18 mouse cellular contexts compared by ENCODE assay signal in the genomic region with DNA sequence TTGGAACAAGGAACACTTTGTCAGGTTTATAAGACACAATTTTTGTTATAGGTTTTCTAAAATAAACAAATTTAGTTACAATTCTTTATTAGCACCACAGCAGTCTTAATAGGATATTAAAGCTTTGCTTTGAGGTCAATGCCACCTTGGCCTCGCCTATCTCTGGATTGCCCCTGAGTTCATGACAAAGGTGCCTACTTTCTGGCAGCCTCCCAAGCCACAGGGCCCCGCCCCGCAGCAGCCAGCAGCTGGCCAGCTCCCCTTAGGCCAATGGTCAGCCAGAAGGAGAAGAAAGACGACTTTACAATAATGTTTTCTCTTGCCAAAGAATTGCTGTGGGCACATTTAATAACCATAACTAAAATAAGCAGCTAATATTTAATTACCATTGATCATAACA. TPM values are rescaled to one million over a fixed set of nuclear protein-coding genes. Genes with fewer than 3 reads are reported as not detected.
A peak's percentile ranks its signal among the peaks of the same experiment; 100 is the strongest.
DNase-seq lines count a peak whose midpoint lies in the region; ATAC-seq and TF ChIP-seq lines count a peak whose summit lies in the region.
"Not testable (repeated sequence)": the region's sequence is repeated elsewhere in the genome, so short reads cannot be mapped to it uniquely, and the experiment has no call there.
"Had no signal": no experiment of that assay in that cellular context is flagged by ENCODE, and none has a peak within 500 bp of the region (broad histone marks: within the 10 kb centered on the region; RNA-seq: fewer than 3 reads in every experiment).

No protein-coding gene starts in this region.

- H3K4me1 ChIP-seq in kidney, adult 2 months (ENCODE audit: control insufficient read depth, insufficient read depth, low read length); limb, embryonic 10.5 days; liver, embryonic 11.5 days (replicated peaks; ENCODE audit: control insufficient read depth, insufficient read depth, low read length); stomach, postnatal 0 days (replicated peaks; ENCODE audit: control insufficient read depth, insufficient read depth): not testable (repeated sequence)

- not testable (repeated sequence) for TF ChIP-seq CTCF in kidney, adult 2 months (conservative IDR thresholded peaks at IDR 0.05; ENCODE audit: insufficient read depth, insufficient read length, low read depth, low read length); stomach, postnatal 0 days (IDR thresholded peaks at IDR 0.05; ENCODE audit: low read depth)

- not testable (repeated sequence) for H3K27me3 ChIP-seq in kidney, adult 2 months (replicated peaks; ENCODE audit: control insufficient read depth, insufficient read depth, low read length); stomach, postnatal 0 days (ENCODE audit: control insufficient read depth, insufficient read depth, low read length)
- peaks cover 81% of the 10 kb centered on the region for H3K27me3 ChIP-seq in limb, embryonic 10.5 days (ENCODE audit: low read depth, poor library complexity, severe bottlenecking)
- H3K27me3 ChIP-seq in liver, embryonic 11.5 days (replicated peaks; ENCODE audit: control insufficient read depth, insufficient read depth, low read length), result peaks cover 37% of the 10 kb centered on the region

- H3K9me3 ChIP-seq in limb, embryonic 10.5 days (replicated peaks); liver, embryonic 11.5 days (ENCODE audit: control insufficient read depth, low read length); stomach, postnatal 0 days (ENCODE audit: control insufficient read depth, low read length): not testable (repeated sequence)

- H3K9ac ChIP-seq in liver, embryonic 11.5 days (ENCODE audit: low read depth, low read length); stomach, postnatal 0 days (ENCODE audit: low read length): not testable (repeated sequence)

- not testable (repeated sequence) for H3K27ac ChIP-seq in kidney, adult 2 months (ENCODE audit: insufficient read depth, low read depth, low read length); limb, embryonic 10.5 days; liver, embryonic 11.5 days (ENCODE audit: low read depth, low read length); stomach, postnatal 0 days (replicated peaks)

- WGBS in kidney, adult 2 months, result 28% methylated on average over 4 of the region's 4 CpGs
- WGBS in limb, embryonic 10.5 days, result 50% methylated on average over 4 of the region's 4 CpGs
- 41% methylated on average over 4 of the region's 4 CpGs for WGBS in liver, embryonic 11.5 days
- 31% methylated on average over 4 of the region's 4 CpGs for WGBS in stomach, postnatal 0 days

- TF ChIP-seq EP300 in stomach, postnatal 0 days (optimal IDR thresholded peaks at IDR 0.05), result not testable (repeated sequence)

- not testable (repeated sequence) for H3K4me3 ChIP-seq in kidney, adult 2 months (ENCODE audit: insufficient read depth, low read depth, low read length); limb, embryonic 10.5 days; liver, embryonic 11.5 days (ENCODE audit: low read depth, low read length); stomach, postnatal 0 days (ENCODE audit: low read depth, low read length)

- DNase-seq in 416B (ENCODE audit: low read depth), result peak; percentile 53
- peak; percentile 27 for DNase-seq in kidney, adult 2 months
- DNase-seq in limb, embryonic 10.5 days (ENCODE audit: low spot score), result peak; percentile 17
- peak; percentile 14 for DNase-seq in liver, embryonic 11.5 days (ENCODE audit: low spot score)
- DNase-seq in stomach, postnatal 0 days (ENCODE audit: low spot score), result peak; percentile 33

- ATAC-seq in liver, embryonic 11.5 days (replicated peaks; ENCODE audit: low FRiP score); stomach, postnatal 0 days (ENCODE audit: low FRiP score, low TSS enrichment): not testable (repeated sequence)

- H3K36me3 ChIP-seq in kidney, adult 2 months (ENCODE audit: control insufficient read depth, insufficient read depth, low read length); limb, embryonic 10.5 days; liver, embryonic 11.5 days (ENCODE audit: control insufficient read depth, insufficient read depth, low read length); stomach, postnatal 0 days (ENCODE audit: control insufficient read depth, insufficient read depth, low read length): not testable (repeated sequence)

- not testable (repeated sequence) for H3K4me2 ChIP-seq in liver, embryonic 11.5 days; stomach, postnatal 0 days (replicated peaks; ENCODE audit: low read depth)

- TF ChIP-seq POLR2A in kidney, adult 2 months (IDR thresholded peaks at IDR 0.05; ENCODE audit: low read depth, low read length), result not testable (repeated sequence)

RNA-seq across cellular contexts. Expression of a gene that starts 17.1 kb away (rescaled TPM):
- polyA plus RNA-seq in kidney, adult 2 months (2012; rRNA removed), result 0.14 TPM in 1 of 2 replicates, not detected in the other
- polyA plus RNA-seq in limb, embryonic 10.5 days (2016; fragmentation: Nextera tagmentation; extraction: Ambion mirVana), result not detected in 2 replicates
- polyA plus RNA-seq in liver, embryonic 11.5 days (2014; fragmentation: Nextera tagmentation; extraction: Ambion mirVana), result 0.25 and 0.31 TPM in 2 replicates
- 0.16 and 0.22 TPM in 2 replicates for polyA plus RNA-seq in stomach, postnatal 0 days (2015; fragmentation: Nextera tagmentation; extraction: Ambion mirVana)
- polyA plus RNA-seq: C2C12; cerebellum, adult 2 months; cortical plate, adult 2 months; embryonic facial prominence, embryonic 10.5 days; embryonic facial prominence, embryonic 12.5 days; embryonic facial prominence, embryonic 14.5 days; forebrain, embryonic 11.5 days; forebrain, embryonic 13.5 days; forebrain, embryonic 15.5 days; forebrain, postnatal 0 days; G1E; Patski had no signal

RNA-seq across cellular contexts. Expression of a gene that starts 22.0 kb away (rescaled TPM):
- 0.19 TPM in 1 of 2 replicates, not detected in the other for polyA plus RNA-seq in kidney, adult 2 months (2012; rRNA removed)
- not detected in 2 replicates for polyA plus RNA-seq in limb, embryonic 10.5 days (2016; fragmentation: Nextera tagmentation; extraction: Ambion mirVana)
- polyA plus RNA-seq in liver, embryonic 11.5 days (2014; fragmentation: Nextera tagmentation; extraction: Ambion mirVana), result not detected in 2 replicates
- polyA plus RNA-seq in stomach, postnatal 0 days (2015; fragmentation: Nextera tagmentation; extraction: Ambion mirVana), result not detected in 2 replicates
- polyA plus RNA-seq: activated CD4-positive, CD25-positive, alpha-beta regulatory T cell, adult 4 months; C2C12; cerebellum, adult 2 months; cortical plate, adult 2 months; embryonic facial prominence, embryonic 10.5 days; embryonic facial prominence, embryonic 12.5 days; embryonic facial prominence, embryonic 14.5 days; forebrain, embryonic 11.5 days; forebrain, embryonic 13.5 days; forebrain, embryonic 15.5 days; forebrain, postnatal 0 days; G1E; Patski had no signal

RNA-seq across cellular contexts. Expression of a gene that starts 29.7 kb away (rescaled TPM):
- polyA plus RNA-seq in kidney, adult 2 months (2012; rRNA removed), result 0.15 and 0.36 TPM in 2 replicates
- not detected in 2 replicates for polyA plus RNA-seq in limb, embryonic 10.5 days (2016; fragmentation: Nextera tagmentation; extraction: Ambion mirVana)
- not detected in 2 replicates for polyA plus RNA-seq in liver, embryonic 11.5 days (2014; fragmentation: Nextera tagmentation; extraction: Ambion mirVana)
- not detected in 2 replicates for polyA plus RNA-seq in stomach, postnatal 0 days (2015; fragmentation: Nextera tagmentation; extraction: Ambion mirVana)
- polyA plus RNA-seq: C2C12; cerebellum, adult 2 months; cortical plate, adult 2 months; embryonic facial prominence, embryonic 10.5 days; embryonic facial prominence, embryonic 12.5 days; embryonic facial prominence, embryonic 14.5 days; forebrain, embryonic 11.5 days; forebrain, embryonic 13.5 days; forebrain, embryonic 15.5 days; forebrain, postnatal 0 days; G1E had no signal

RNA-seq across cellular contexts. Expression of a gene that starts 38.9 kb away (rescaled TPM):
- not detected in 2 replicates for polyA plus RNA-seq in kidney, adult 2 months (2012; rRNA removed)
- polyA plus RNA-seq in limb, embryonic 10.5 days (2016; fragmentation: Nextera tagmentation; extraction: Ambion mirVana), result not detected in 2 replicates
- polyA plus RNA-seq in liver, embryonic 11.5 days (2014; fragmentation: Nextera tagmentation; extraction: Ambion mirVana), result not detected in 2 replicates
- 0.04 TPM in 1 of 2 replicates, not detected in the other for polyA plus RNA-seq in stomach, postnatal 0 days (2015; fragmentation: Nextera tagmentation; extraction: Ambion mirVana)
- polyA plus RNA-seq: C2C12; cerebellum, adult 2 months; cortical plate, adult 2 months; embryonic facial prominence, embryonic 10.5 days; embryonic facial prominence, embryonic 12.5 days; embryonic facial prominence, embryonic 14.5 days; forebrain, embryonic 11.5 days; forebrain, embryonic 13.5 days; forebrain, embryonic 15.5 days; forebrain, postnatal 0 days; G1E; Patski had no signal
